Mouse (Mus musculus) kidney, embryonic 15.5 days (tissue): ENCODE measurements around the gene Anxa11. TPM values are rescaled to one million over a fixed set of nuclear protein-coding genes. Genes with fewer than 3 reads are reported as not detected.
"Not testable (repeated sequence)": the region's sequence is repeated elsewhere in the genome, so short reads cannot be mapped to it uniquely, and the experiment has no call there.

ENCODE experiments used
- ATAC-seq: fragments of 200-750 bp; cut with Nextera tagmentation; replicated peaks from 2 replicates; pipeline ENCODE4 v1.8.0; 2017; ENCODE audit warnings: moderate TSS enrichment; ENCODE audit not compliant: low FRiP score
- H3K27ac ChIP-seq: fragments of 300-500 bp; sonication (generic); 2 replicates; pipeline ENCODE4 v1.5.1; 2015; ENCODE audit warnings: mild to moderate bottlenecking, inconsistent platforms
- H3K27me3 ChIP-seq: fragments of 300-500 bp; sonication (generic); 2 replicates; pipeline ENCODE4 v1.6.1; 2015; ENCODE audit warnings: inconsistent platforms
- H3K36me3 ChIP-seq: fragments of 300-500 bp; sonication (generic); 2 replicates; pipeline ENCODE4 v1.6.1; 2015; ENCODE audit warnings: inconsistent platforms
- H3K4me1 ChIP-seq: fragments of 300-500 bp; sonication (generic); 2 replicates; pipeline ENCODE4 v1.6.1; 2015; ENCODE audit warnings: inconsistent platforms
- H3K4me2 ChIP-seq: fragments of 300-500 bp; sonication (generic); 2 replicates; pipeline ENCODE4 v1.6.1; 2015; ENCODE audit warnings: moderate library complexity, mild to moderate bottlenecking, inconsistent platforms
- H3K4me3 ChIP-seq: fragments of 300-500 bp; sonication (generic); replicated peaks from 2 replicates; pipeline ENCODE4 v1.5.1; 2015; ENCODE audit warnings: mild to moderate bottlenecking, inconsistent platforms
- H3K9ac ChIP-seq: fragments of 300-500 bp; sonication (generic); 2 replicates; pipeline ENCODE4 v1.6.1; 2015; ENCODE audit warnings: mild to moderate bottlenecking, inconsistent platforms
- H3K9me3 ChIP-seq: fragments of 300-500 bp; sonication (generic); replicated peaks from 2 replicates; pipeline ENCODE4 v1.6.1; 2016; ENCODE audit warnings: inconsistent platforms
- WGBS: fragments of 180-500 bp; shearing (Covaris S2); methylation state at CpG from one replicate; pipeline ENCODE4 v1.1.7; 2015; ENCODE audit warnings: mixed read lengths; 5-methylcytosine and 5-hydroxymethylcytosine counted together
- polyA plus RNA-seq: library from polyadenylated mRNA; unstranded; fragments of >200 nt; fragmentation: Nextera tagmentation; extraction: Ambion mirVana; gene quantifications from 2 replicates; pipeline ENCODE4 v1.2.1, GENCODE M21; 2015

Anxa11 gene
- 46.1 and 46.6 TPM in 2 replicates for polyA plus RNA-seq

GRCm38 (mm10) chr14:25841991-25842687 lies at the start of gene Anxa11:
Gene Anxa11 (plus strand): TSS chr14:25842156.
- under 1% methylated on average over 54 of the region's 54 CpGs for WGBS
- Histone ChIP-seq H3K4me3 (peak within 1 kb of the TSS; percentile 87), H3K4me2 (peak within 1 kb of the TSS; percentile 98), H3K36me3 (no peaks in the 10 kb centered on the region), H3K4me1 (peaks cover 30% of the 10 kb centered on the region), H3K9me3 (no peaks in the 10 kb centered on the region), H3K27me3 (no peaks in the 10 kb centered on the region), H3K9ac (peak within 1 kb of the TSS; percentile 75), H3K27ac (peak within 1 kb of the TSS; percentile 76)
- ATAC-seq: peak; percentile 82

- 93% methylated on average over 2 of the region's 2 CpGs for WGBS
Measured at GRCm38 (mm10) chr14:25794331-25794730, 47.6 kb upstream of the Anxa11 start.

GRCm38 (mm10) chr14:25795067-25795466 lies 46.9 kb upstream of the Anxa11 start:
- no peak for ATAC-seq

More at GRCm38 (mm10) chr14:25794331-25794730, 47.6 kb upstream of the Anxa11 start:
- Histone ChIP-seq H3K4me2 (no peak overlapping the region), H3K4me3 (no peak overlapping the region), H3K9me3 (no peaks in the 10 kb centered on the region), H3K9ac (no peak overlapping the region), H3K4me1 (peaks cover 18% of the 10 kb centered on the region), H3K27me3 (no peaks in the 10 kb centered on the region), H3K27ac (no peak overlapping the region), H3K36me3 (no peaks in the 10 kb centered on the region)
- no peak for ATAC-seq

GRCm38 (mm10) chr14:25795561-25796174 lies 46.3 kb upstream of the Anxa11 start:
- H3K4me2 ChIP-seq: 0 out of 2 replicates have a peak overlapping the region, but pooled peaks have one; percentile 16
- H3K36me3 ChIP-seq: no peaks in the 10 kb centered on the region
- H3K9ac ChIP-seq: no peak overlapping the region
- peaks cover 28% of the 10 kb centered on the region for H3K4me1 ChIP-seq
- no peak overlapping the region for H3K4me3 ChIP-seq
- H3K27me3 ChIP-seq: peaks cover 4% of the 10 kb centered on the region; the same call in 1 of the 2 replicates
- 17% methylated on average over 10 of the region's 10 CpGs for WGBS
- H3K9me3 ChIP-seq: no peaks in the 10 kb centered on the region
- ATAC-seq: peak; percentile 72
- peak overlapping the region; percentile 83 for H3K27ac ChIP-seq

More at GRCm38 (mm10) chr14:25795067-25795466, 46.9 kb upstream of the Anxa11 start:
- peaks cover 23% of the 10 kb centered on the region for H3K4me1 ChIP-seq
- WGBS: 65% methylated on average over 6 of the region's 6 CpGs
- no peak overlapping the region for H3K9ac ChIP-seq
- H3K4me2 ChIP-seq: 0 out of 2 replicates have a peak overlapping the region, but pooled peaks have one; percentile 16
- H3K4me3 ChIP-seq: no peak overlapping the region
- no peaks in the 10 kb centered on the region for H3K9me3 ChIP-seq
- no peaks in the 10 kb centered on the region for H3K36me3 ChIP-seq
- peak overlapping the region; percentile 83 for H3K27ac ChIP-seq
- peaks cover 4% of the 10 kb centered on the region; the same call in 1 of the 2 replicates for H3K27me3 ChIP-seq

- ATAC-seq: no peak
- no peaks in the 10 kb centered on the region for H3K9me3 ChIP-seq
- no peaks in the 10 kb centered on the region for H3K36me3 ChIP-seq
- peaks cover 32% of the 10 kb centered on the region for H3K4me1 ChIP-seq
- no peak overlapping the region for H3K4me3 ChIP-seq
- H3K27me3 ChIP-seq: peaks cover 4% of the 10 kb centered on the region; the same call in 1 of the 2 replicates
- 31% methylated on average over 7 of the region's 7 CpGs for WGBS
- no peak overlapping the region for H3K9ac ChIP-seq
- no peak overlapping the region for H3K4me2 ChIP-seq
- peak overlapping the region; percentile 83 for H3K27ac ChIP-seq
Measured at GRCm38 (mm10) chr14:25796619-25797018, 45.3 kb upstream of the Anxa11 start.

GRCm38 (mm10) chr14:25800166-25800960 lies 41.6 kb upstream of the Anxa11 start:
- H3K27ac ChIP-seq: peak overlapping the region; percentile 51; the same call in 1 of the 2 replicates
- WGBS: 18% methylated on average over 19 of the region's 19 CpGs
- no peak overlapping the region for H3K9ac ChIP-seq

GRCm38 (mm10) chr14:25802511-25802910 lies 39.4 kb upstream of the Anxa11 start:
- Histone ChIP-seq H3K4me1 (peaks cover 42% of the 10 kb centered on the region), H3K27me3 (peaks cover 4% of the 10 kb centered on the region; the same call in 1 of the 2 replicates), H3K4me3 (no peak overlapping the region), H3K9ac (no peak overlapping the region), H3K4me2 (no peak overlapping the region), H3K36me3 (no peaks in the 10 kb centered on the region), H3K27ac (peak overlapping the region; percentile 63), H3K9me3 (no peaks in the 10 kb centered on the region)
- no peak for ATAC-seq

More at GRCm38 (mm10) chr14:25800166-25800960, 41.6 kb upstream of the Anxa11 start:
- ATAC-seq: peak; percentile 69
- Histone ChIP-seq H3K4me2 (no peak overlapping the region), H3K4me3 (no peak overlapping the region), H3K36me3 (no peaks in the 10 kb centered on the region), H3K9me3 (no peaks in the 10 kb centered on the region), H3K4me1 (peaks cover 44% of the 10 kb centered on the region), H3K27me3 (peaks cover 4% of the 10 kb centered on the region; the same call in 1 of the 2 replicates)

- no peak for ATAC-seq
- Histone ChIP-seq H3K27ac (0 out of 2 replicates have a peak overlapping the region, but pooled peaks have one; percentile 48), H3K9me3 (no peaks in the 10 kb centered on the region), H3K9ac (no peak overlapping the region), H3K4me2 (no peak overlapping the region), H3K4me1 (peaks cover 42% of the 10 kb centered on the region), H3K36me3 (no peaks in the 10 kb centered on the region), H3K27me3 (peaks cover 4% of the 10 kb centered on the region; the same call in 1 of the 2 replicates), H3K4me3 (no peak overlapping the region)
- WGBS: 32% methylated on average over 3 of the region's 3 CpGs
Measured at GRCm38 (mm10) chr14:25803246-25803809, 38.6 kb upstream of the Anxa11 start.

- Histone ChIP-seq H3K4me1 (peaks cover 30% of the 10 kb centered on the region), H3K27ac (peak overlapping the region; percentile 49), H3K9me3 (no peaks in the 10 kb centered on the region), H3K27me3 (no peaks in the 10 kb centered on the region; the same call in 1 of the 2 replicates), H3K4me2 (no peak overlapping the region), H3K4me3 (no peak overlapping the region), H3K9ac (no peak overlapping the region), H3K36me3 (no peaks in the 10 kb centered on the region)
- peak; percentile 42; the same call in 1 of the 2 replicates for ATAC-seq
- WGBS: 41% methylated on average over 7 of the region's 7 CpGs
Measured at GRCm38 (mm10) chr14:25805871-25806270, 36.1 kb upstream of the Anxa11 start.

GRCm38 (mm10) chr14:25806561-25806960 lies 35.4 kb upstream of the Anxa11 start:
- ATAC-seq: no peak
- Histone ChIP-seq H3K4me3 (no peak overlapping the region), H3K27me3 (no peaks in the 10 kb centered on the region), H3K9me3 (no peaks in the 10 kb centered on the region), H3K4me2 (no peak overlapping the region), H3K36me3 (no peaks in the 10 kb centered on the region), H3K4me1 (peaks cover 29% of the 10 kb centered on the region), H3K9ac (no peak overlapping the region), H3K27ac (no peak overlapping the region)
- WGBS: 83% methylated on average over 7 of the region's 7 CpGs

GRCm38 (mm10) chr14:25811026-25811425 lies 30.9 kb upstream of the Anxa11 start:
- 85% methylated on average over 1 of the region's 1 CpGs for WGBS

More at GRCm38 (mm10) chr14:25811026-25811425, 30.9 kb upstream of the Anxa11 start:
- H3K9me3 ChIP-seq, H3K4me1 ChIP-seq, H3K9ac ChIP-seq, H3K36me3 ChIP-seq, H3K4me3 ChIP-seq, H3K27me3 ChIP-seq, H3K4me2 ChIP-seq, ATAC-seq, H3K27ac ChIP-seq: not testable (repeated sequence)
